Mouse (Mus musculus): Measurements from ENCODE around the gene Tnrc6c. TPM values are rescaled to one million over a fixed set of nuclear protein-coding genes. Genes with fewer than 3 reads are reported as not detected.
A peak's percentile ranks its signal among the peaks of the same experiment; 100 is the strongest.

Tnrc6c gene
- polyA plus RNA-seq, 1 experiment = 28.1 TPM

DNA sequence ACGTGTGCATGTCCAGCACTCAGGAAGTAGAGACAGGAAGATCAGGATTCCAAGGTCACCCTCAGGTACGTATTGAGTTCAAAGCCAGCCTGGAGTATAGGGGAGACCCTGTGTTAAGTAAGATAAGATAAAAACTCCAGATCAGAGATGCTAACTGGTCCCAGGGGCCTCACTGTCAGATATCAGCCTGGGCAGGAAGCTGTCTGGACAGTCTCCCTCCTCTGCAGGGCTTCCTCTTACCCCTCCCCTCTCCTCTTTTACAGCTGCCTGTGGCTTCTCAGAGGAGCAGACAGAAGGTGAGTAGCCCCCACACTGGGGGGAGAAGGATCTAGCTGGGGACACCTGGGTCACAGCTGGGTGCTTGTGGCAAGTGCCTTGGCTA lies 144.1 kb downstream of the Tnrc6c start:
- peak; percentile 50 for TF ChIP-seq GATA1 (IDR thresholded peaks at IDR 0.05; ENCODE audit: low read length)

- TF ChIP-seq GATA1 (IDR thresholded peaks at IDR 0.05; ENCODE audit: low read length) = no peak
Measured at GRCm38 (mm10) chr11:117799174-117799573, 145.1 kb downstream of the Tnrc6c start.

DNA sequence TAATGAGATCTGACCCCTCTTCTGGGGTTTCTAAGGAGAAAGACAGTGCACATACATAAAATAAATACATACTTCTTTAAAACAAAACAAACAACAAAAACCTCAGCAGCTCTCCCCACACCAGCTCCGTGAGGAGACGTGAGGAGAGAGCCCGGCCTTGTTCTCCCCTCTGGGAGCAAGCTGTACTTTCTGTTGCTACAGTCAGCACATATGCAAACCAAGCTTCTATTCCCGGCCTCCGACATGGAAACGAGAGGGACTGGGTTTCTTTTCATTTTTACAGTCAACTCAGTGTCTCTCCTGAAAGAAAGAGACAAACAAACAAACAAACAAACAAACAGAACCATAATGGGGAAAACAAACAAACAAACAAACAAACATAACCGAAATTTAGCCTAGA lies 145.9 kb downstream of the Tnrc6c start:
- no peak for TF ChIP-seq GATA1 (IDR thresholded peaks at IDR 0.05; ENCODE audit: low read length)

DNA sequence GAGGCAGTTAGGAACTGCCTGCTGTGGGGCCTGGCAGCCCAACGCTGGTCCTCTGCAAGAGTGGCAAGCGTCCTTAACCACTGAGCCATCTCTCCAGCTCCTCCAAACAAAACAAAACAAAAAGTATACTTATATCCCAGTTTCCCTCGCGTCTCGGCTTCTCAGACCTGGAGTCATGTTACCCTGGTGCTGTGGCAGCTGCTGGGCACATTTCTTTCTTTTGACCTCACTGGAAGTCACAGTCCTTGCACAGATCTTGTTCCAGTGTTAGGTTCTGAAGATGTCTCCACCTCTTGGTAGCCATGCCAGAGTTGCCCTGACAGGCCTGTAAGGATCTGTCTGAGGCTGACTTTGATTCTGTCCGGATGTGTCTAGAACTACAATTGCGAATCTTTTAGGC lies 147.6 kb downstream of the Tnrc6c start:
- no peak for TF ChIP-seq GATA1 (IDR thresholded peaks at IDR 0.05; ENCODE audit: low read length)

DNA sequence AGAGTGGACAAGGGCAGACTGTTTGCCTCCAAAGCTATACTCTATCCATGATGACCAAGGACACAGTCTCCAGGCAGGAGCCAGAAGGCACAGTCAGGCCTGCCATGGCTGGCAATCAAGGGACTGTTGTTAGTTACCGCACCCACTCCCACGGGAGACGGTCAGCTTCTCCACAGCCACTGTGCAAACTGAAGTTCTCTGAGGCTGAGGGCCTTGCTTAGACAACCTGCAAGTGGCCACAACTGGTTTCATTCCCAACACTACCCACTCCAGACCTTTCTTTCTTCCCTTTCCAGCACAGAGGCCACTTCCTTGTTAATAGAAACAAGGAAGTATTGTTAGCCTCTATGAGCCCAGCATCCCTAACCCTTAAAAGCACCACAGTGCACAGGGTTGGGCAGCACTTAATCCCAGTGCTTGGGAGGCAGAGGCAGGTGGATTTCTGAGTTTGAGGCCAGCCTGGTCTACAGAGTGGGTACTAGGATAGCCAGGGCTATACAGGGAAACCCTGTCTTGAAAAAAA lies 149.1 kb downstream of the Tnrc6c start:
- TF ChIP-seq GATA1 (IDR thresholded peaks at IDR 0.05; ENCODE audit: low read length) = no peak

DNA sequence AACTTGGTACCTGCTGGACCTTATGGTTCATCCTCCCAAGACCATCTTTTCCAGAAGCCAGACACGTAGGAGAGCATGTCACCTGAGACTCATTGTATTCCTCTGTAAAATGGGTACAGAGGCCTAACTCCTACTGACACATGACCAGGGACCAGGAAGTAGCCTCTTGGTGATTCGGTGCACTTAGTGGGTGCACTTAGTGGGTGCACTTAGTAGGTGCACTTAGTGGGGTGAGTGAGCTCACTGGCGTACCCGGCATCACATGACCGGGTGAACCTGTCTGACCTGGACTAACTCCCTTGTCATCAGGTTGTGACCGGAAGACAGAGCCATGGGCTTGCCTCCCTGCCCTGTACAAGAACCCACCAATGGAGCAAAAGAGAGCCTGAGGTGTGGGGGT lies 152.7 kb downstream of the Tnrc6c start:
- TF ChIP-seq GATA1 (IDR thresholded peaks at IDR 0.05; ENCODE audit: low read length) = no peak

DNA sequence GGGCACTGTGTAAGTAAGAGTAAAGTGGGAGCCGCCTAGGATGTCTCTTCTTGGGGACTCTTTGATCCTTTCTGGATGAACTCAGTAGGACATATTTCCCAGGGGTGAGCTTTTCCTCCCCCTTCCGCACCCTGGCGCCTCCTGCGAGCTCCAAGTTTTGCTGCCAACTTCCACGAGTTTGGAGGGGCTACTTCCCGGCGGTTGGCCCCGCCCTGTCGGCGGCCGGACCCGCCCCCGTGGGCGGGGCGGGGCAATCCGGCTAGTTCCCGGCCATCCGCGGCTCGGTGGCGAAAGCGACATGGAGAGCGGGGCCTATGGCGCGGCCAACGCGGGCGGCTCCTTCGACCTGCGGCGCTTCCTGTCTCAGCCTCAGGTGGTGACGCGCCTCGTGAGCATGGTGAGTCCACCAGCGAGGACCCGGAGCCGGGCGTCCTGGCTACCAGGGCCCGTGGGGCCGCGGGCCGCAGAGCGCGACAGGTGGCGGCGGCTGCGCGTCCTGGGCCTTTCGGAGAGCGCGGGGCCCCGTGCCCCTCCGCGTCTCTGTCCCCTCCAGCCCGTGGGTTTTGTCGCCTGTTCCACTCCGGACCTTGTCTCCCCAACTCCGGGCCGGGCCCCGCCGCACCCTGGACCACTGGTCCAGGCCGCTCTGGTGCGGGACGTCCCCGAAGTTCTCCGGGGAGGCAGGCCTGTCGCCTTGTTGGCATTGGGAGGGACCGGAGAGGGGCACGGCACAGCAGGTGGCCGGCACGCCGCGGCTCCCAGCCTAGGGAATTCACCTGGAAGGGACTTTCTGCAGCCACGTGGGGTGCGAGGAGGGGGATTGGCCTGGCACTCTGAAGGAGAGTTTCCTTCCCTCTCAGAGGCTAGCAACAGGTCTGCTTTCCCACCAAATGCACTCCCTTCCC lies 155.6 kb downstream of the Tnrc6c start, which contains the start of the genes Gm20708 and Syngr2:
Gene Gm20708, plus strand, starts transcription at position 262 of the 905 bp plus-strand sequence.
Gene Syngr2, plus strand, starts transcription at position 262 of the 905 bp plus-strand sequence.
- TF ChIP-seq GATA1 (IDR thresholded peaks at IDR 0.05; ENCODE audit: low read length) = no peak

DNA sequence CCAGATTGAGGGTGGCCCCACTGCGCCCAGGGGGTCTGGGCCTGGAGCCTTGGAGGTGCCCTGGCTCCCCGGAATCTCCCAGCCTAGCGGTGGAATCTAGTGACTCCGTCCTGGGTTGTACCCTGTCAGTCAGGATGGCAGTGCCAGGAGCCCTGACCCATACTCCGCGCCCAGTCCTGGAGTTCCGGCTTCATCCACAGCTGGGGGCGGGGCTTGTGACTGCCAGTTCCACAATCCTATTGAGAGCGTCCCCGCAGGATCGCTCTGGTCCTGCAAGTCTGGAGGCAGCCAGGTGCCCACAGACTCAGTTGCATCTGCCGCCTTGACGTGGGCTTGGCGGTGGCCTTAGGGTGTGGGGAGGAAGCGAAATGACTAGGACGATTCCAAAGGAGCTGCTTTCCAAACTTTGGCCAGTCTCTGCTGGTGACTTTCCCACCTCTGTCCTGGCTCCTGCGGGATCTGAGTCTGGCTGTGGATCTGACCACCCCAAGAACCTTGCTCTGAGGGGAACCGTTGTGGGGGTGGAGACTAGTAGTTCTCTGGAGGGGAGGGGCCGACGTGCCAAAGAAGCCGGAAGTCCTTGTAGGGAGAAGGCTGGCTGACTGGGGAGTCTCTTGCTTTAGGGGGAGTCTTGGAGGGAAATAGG lies 156.4 kb downstream of the Tnrc6c start:
- no peak for TF ChIP-seq GATA1 (IDR thresholded peaks at IDR 0.05; ENCODE audit: low read length)

Other genes starting within 250 kb of the Tnrc6c start
- not detected in 2 replicates for gene Gm11733, start 169.9 kb upstream of the Tnrc6c start, polyA plus RNA-seq (2012)
- 20.6 and 30.9 TPM in 2 replicates for gene Tmc8, start 127.8 kb downstream of the Tnrc6c start, polyA plus RNA-seq (2012)
- gene Tmc6, start 127.9 kb downstream of the Tnrc6c start, polyA plus RNA-seq (2012) = 40.9 and 48.2 TPM in 2 replicates
- 25.1 and 31.1 TPM in 2 replicates for gene 6030468B19Rik, start 143.4 kb downstream of the Tnrc6c start, polyA plus RNA-seq (2012)
- 0.24 and 0.38 TPM in 2 replicates for gene Gm20708, start 155.4 kb downstream of the Tnrc6c start, polyA plus RNA-seq (2012)
- 191 and 277 TPM in 2 replicates for gene Syngr2, start 155.4 kb downstream of the Tnrc6c start, polyA plus RNA-seq (2012)
- gene Afmid, start 171.6 kb downstream of the Tnrc6c start, polyA plus RNA-seq (2012) = 3.0 and 4.9 TPM in 2 replicates
- 101 and 120 TPM in 2 replicates for gene Tk1, start 171.8 kb downstream of the Tnrc6c start, polyA plus RNA-seq (2012)
- 113 and 159 TPM in 2 replicates for gene Birc5, start 195.0 kb downstream of the Tnrc6c start, polyA plus RNA-seq (2012)
- not detected in 2 replicates for gene Tmem235, start 206.5 kb downstream of the Tnrc6c start, polyA plus RNA-seq (2012)
- not detected in 2 replicates for gene Tha1, start 219.2 kb downstream of the Tnrc6c start, polyA plus RNA-seq (2012)